Mouse (Mus musculus): ENCODE measurements at regions not wholly inside any gene's neighbourhood (a gene's known extent, or its start where the extent isn't known, plus 50 kb on each side); places are given as distances from the start of the nearest gene placed in this dataset.

DNA sequence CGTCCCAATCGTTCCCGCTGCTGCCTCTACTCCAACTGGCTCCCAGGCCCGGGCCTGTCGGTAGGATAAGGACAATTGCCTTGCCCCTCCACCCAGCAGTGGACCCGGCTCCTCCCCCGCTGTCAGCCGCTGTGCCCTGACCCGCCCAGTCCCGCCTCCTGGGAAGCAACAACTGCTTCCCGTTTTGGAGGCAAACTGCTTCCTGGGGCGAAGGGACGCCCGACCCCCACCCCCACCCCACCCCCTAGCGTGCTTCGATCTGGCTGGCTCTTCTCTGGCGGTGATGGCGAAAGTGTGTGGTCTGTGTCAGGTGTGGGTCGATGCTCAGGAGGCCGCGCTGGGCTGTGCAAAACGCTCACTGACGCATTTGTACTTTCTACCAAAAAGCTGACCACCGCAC lies 164.9 kb downstream of the Tm4sf1 start:
- TF ChIP-seq POLR2A (IDR thresholded peaks at IDR 0.05; ENCODE audit: extremely low read depth, insufficient read depth, low read length) = no peak
- no peak for TF ChIP-seq CTCF (IDR thresholded peaks at IDR 0.05; ENCODE audit: extremely low read depth, insufficient read depth, low read length)
